Mouse (Mus musculus) forebrain, embryonic 13.5 days (tissue): ENCODE measurements around the gene Vangl2. TPM values are rescaled to one million over a fixed set of nuclear protein-coding genes. Genes with fewer than 3 reads are reported as not detected.

ENCODE experiments used
- polyA plus RNA-seq: library from polyadenylated mRNA; unstranded; fragments of >200 nt; fragmentation: Nextera tagmentation; extraction: Ambion mirVana; gene quantifications from 2 replicates; pipeline ENCODE4 v1.2.1, GENCODE M21; 2015

Gene Vangl2
- polyA plus RNA-seq, 1 experiment from 2014 or later = 55.4 TPM

Other genes starting within 250 kb of the Vangl2 start
- gene Cd84, start 188.7 kb downstream of the Vangl2 start, polyA plus RNA-seq = 0.58 and 0.64 TPM in 2 replicates
- gene Gm10521, start 132.8 kb downstream of the Vangl2 start, polyA plus RNA-seq = not detected in 2 replicates
- 0.39 TPM in 1 of 2 replicates, not detected in the other for gene Slamf6, start 110.9 kb downstream of the Vangl2 start, polyA plus RNA-seq
- 7.3 and 7.8 TPM in 2 replicates for gene Nhlh1, start 29.1 kb upstream of the Vangl2 start, polyA plus RNA-seq
- 174 and 194 TPM in 2 replicates for gene Copa, start 54.1 kb upstream of the Vangl2 start, polyA plus RNA-seq
- gene Ncstn, start 54.4 kb upstream of the Vangl2 start, polyA plus RNA-seq = 95.5 and 106 TPM in 2 replicates
- gene Pex19, start 98.3 kb upstream of the Vangl2 start, polyA plus RNA-seq = 155 and 163 TPM in 2 replicates
- 112 and 125 TPM in 2 replicates for gene Dcaf8, start 119.6 kb upstream of the Vangl2 start, polyA plus RNA-seq
- 470 and 471 TPM in 2 replicates for gene Pea15a, start 178.4 kb upstream of the Vangl2 start, polyA plus RNA-seq
- gene Casq1, start 191.4 kb upstream of the Vangl2 start, polyA plus RNA-seq = 4.5 TPM in 2 replicates
- 0.10 TPM in 1 of 2 replicates, not detected in the other for gene Atp1a4, start 230.0 kb upstream of the Vangl2 start, polyA plus RNA-seq
- gene Igsf8, start 233.2 kb upstream of the Vangl2 start, polyA plus RNA-seq = 164 and 169 TPM in 2 replicates